Comparison of ENCODE assay signal across 19 mouse cellular contexts in the genomic region with DNA sequence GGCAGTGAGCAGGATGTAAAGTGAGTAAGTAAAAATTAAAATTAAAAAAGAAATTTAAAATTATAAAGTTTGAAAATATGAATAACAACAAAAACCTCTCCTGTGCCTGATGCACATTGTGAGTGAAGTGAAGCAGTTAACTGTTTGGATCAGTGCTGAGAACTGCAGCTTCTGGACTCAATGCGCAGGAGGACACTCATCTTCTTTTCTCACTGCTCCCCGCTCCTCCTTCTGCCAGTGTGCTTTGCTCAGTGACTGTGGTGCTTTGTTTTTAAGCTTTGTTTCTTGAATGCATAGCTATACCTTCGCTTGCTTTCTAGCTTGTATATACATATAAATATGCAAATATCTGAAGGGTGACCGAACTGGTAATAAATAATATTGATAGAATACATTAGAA. TPM values are rescaled to one million over a fixed set of nuclear protein-coding genes. Genes with fewer than 3 reads are reported as not detected.
A peak's percentile ranks its signal among the peaks of the same experiment; 100 is the strongest.
DNase-seq lines count a peak whose midpoint lies in the region; TF ChIP-seq lines count a peak whose summit lies in the region.
"Had no signal": no experiment of that assay in that cellular context is flagged by ENCODE, and none has a peak within 500 bp of the region (broad histone marks: within the 10 kb centered on the region; RNA-seq: fewer than 3 reads in every experiment).

No protein-coding gene starts in this region.

- no peak overlapping the region for H3K4me3 ChIP-seq in gastrocnemius, adult 2 months
- H3K4me3 ChIP-seq: embryonic facial prominence, embryonic 10.5 days; embryonic facial prominence, embryonic 12.5 days; forebrain, embryonic 13.5 days; forebrain, embryonic 15.5 days had no signal

- no peak for TF ChIP-seq CTCF in gastrocnemius, adult 2 months (IDR thresholded peaks at IDR 0.05)

- DNase-seq in kidney, adult 9 months = peak; percentile 63
- no peak for DNase-seq in kidney, adult 11 months
- peak; percentile 25 to 41 for DNase-seq in kidney, postnatal 36 days
- no peak for DNase-seq in kidney, postnatal 4 days
- DNase-seq in gastrocnemius, adult 2 months = no peak
- DNase-seq: adrenal gland, adult 2 months; adrenal gland, postnatal 10 days; adrenal gland, postnatal 25 days; cerebellum, adult 11-12 months; cerebellum, adult 2 months; cerebellum, adult 9-10 months; cerebellum, postnatal 10 days; cerebellum, postnatal 25 days; forebrain, postnatal 0 days had no signal

- intact Hi-C loops in gastrocnemius, adult 2 months (cut with DNase I) = no loop called here

- H3K27ac ChIP-seq in gastrocnemius, adult 2 months = no peak overlapping the region
- H3K27ac ChIP-seq: embryonic facial prominence, embryonic 10.5 days; embryonic facial prominence, embryonic 12.5 days; forebrain, embryonic 13.5 days; forebrain, embryonic 15.5 days had no signal

RNA-seq across cellular contexts. Expression of a gene that starts 30.1 kb away (rescaled TPM):
- total RNA-seq in gastrocnemius, adult 2 months (2021) = not detected
- total RNA-seq: adrenal gland, adult 2 months; forebrain, postnatal 0 days; MEL had no signal

Comparison
In these comparisons a context has a peak if more than half of its experiments do, and no peak if none do; other contexts are left out.
1. DNase-seq: peak in kidney, adult 9 months (single experiment) and kidney, postnatal 36 days (2 of 2); none in kidney, adult 11 months (single experiment), kidney, postnatal 4 days (0 of 2) and gastrocnemius, adult 2 months (single experiment).